Mouse (Mus musculus) liver, postnatal 0 days (tissue): ENCODE measurements at regions not wholly inside any gene's neighbourhood (a gene's known extent, or its start where the extent isn't known, plus 50 kb on each side); places are given as distances from the start of the nearest gene placed in this dataset.

Source experiments
- CTCF ChIP-seq: sonication (generic); IDR thresholded peaks from 2 replicates; pipeline ENCODE4 v1.5.1; 2016; ENCODE audit warnings: antibody characterized with exemption, low read depth
- EP300 ChIP-seq: IDR thresholded peaks from 2 replicates; pipeline ENCODE4 v1.6.1; 2016; ENCODE audit warnings: antibody characterized with exemption, low read depth, mild to moderate bottlenecking

DNA sequence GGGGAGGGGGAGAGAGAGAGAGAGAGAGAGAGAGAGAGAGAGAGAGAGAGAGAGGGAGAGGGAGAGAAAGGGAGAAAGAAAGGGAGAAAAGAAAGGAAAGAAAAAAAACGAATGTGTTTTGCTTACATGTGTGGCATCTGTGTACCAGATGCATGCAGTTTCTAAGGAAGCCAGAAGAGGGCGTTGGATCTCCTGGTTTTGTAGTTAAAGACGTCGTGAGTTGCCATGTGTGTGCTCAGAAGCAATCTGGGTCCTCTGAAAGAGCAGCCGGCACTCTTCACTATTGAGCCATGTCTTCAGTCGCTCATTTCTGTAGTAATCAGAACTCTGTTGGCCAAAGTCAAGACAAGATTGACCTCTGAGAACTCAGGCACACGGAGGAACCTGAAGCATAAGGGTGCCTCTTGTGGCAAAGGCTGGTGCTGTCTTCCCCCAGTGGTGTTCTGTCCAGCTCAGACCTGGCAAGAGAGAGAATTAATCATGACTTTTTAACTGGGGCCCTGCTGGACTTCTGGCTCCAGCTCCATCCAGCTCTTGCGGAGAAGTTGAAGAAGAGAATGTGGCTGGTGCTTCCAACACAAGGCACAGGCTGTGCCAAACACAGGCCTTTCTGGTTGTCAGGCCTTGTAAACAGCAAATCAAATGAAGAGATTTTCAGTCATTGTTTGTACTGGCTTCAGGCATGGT, 67.0 kb upstream of the Gm11733 start:
- TF ChIP-seq CTCF (peak; percentile 17; the same call in 1 of the 2 replicates), EP300 (no peak)
